In the genomic region with DNA sequence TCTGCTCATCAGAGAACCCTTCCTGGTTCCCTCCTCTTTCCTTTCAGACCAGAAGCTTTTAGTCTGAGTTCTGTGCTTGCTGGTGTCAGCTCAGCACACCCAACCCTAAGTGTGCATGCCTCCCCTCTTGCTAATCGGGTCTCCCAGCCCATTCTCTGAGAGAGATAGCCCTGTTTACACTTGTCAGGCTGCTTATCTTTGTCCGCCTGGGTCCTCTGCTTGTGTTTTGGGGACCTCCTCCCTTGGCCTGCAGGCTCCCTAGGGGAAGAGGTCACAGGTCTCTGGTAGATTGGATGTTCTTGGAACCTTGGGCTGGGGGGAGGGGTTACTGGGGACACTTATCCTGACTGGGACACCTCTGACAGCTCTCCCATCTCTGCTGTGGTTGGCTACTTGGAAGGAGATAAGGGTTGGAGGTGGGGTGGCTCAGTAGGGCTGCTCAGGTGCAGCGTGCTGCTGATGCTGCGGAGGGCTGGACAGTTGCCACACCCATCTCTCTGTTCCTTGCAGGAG, we compare ENCODE assay signal across 13 mouse cellular contexts. TPM values are rescaled to one million over a fixed set of nuclear protein-coding genes. Genes with fewer than 3 reads are reported as not detected.
DNase-seq lines count a peak whose midpoint lies in the region; ATAC-seq lines count a peak whose summit lies in the region.
"Had no signal": no experiment of that assay in that cellular context is flagged by ENCODE, and none has a peak within 500 bp of the region (broad histone marks: within the 10 kb centered on the region; RNA-seq: fewer than 3 reads in every experiment).

No protein-coding gene starts in this region.

- H3K27me3 ChIP-seq in hindbrain, embryonic 11.5 days (ENCODE audit: control insufficient read depth, insufficient read depth, low read length) = peaks cover 8% of the 10 kb centered on the region
- H3K27me3 ChIP-seq in hindbrain, embryonic 16.5 days (replicated peaks; ENCODE audit: control insufficient read depth, insufficient read depth, low read length) = no peaks in the 10 kb centered on the region; the same call in 1 of the 2 replicates
- H3K27me3 ChIP-seq in limb, embryonic 10.5 days (ENCODE audit: low read depth, poor library complexity, severe bottlenecking) = peaks cover 8% of the 10 kb centered on the region
- H3K27me3 ChIP-seq: CH12.LX; lung, embryonic 15.5 days had no signal

- DNase-seq in hindbrain, embryonic 11.5 days (ENCODE audit: low spot score) = no peak
- peak; percentile 76 for DNase-seq in c-Kit-negative CD71-positive TER-119-positive erythroid progenitor cells, embryonic 14.5 days (ENCODE audit: low read depth, low spot score)
- no peak for DNase-seq in limb, embryonic 10.5 days (ENCODE audit: low spot score)
- peak; percentile 64 to 77 for DNase-seq in spleen, postnatal 10 days (ENCODE audit: low spot score in 2 of 2)
- DNase-seq in layer of hippocampus, adult 18-20 months (ENCODE audit: low spot score in 2 of 2) = no peak
- DNase-seq: kidney, adult 9 months had no signal

- no peak overlapping the region for H3K4me2 ChIP-seq in hindbrain, embryonic 11.5 days (replicated peaks; ENCODE audit: low read depth, low read length)
- no peak overlapping the region for H3K4me2 ChIP-seq in hindbrain, embryonic 16.5 days (ENCODE audit: low read length)
- H3K4me2 ChIP-seq: forebrain, embryonic 13.5 days; lung, embryonic 15.5 days had no signal

- H3K4me3 ChIP-seq in hindbrain, embryonic 11.5 days (ENCODE audit: low read depth, low read length) = no peak overlapping the region
- H3K4me3 ChIP-seq in hindbrain, embryonic 16.5 days (ENCODE audit: low read length) = no peak overlapping the region
- H3K4me3 ChIP-seq in limb, embryonic 10.5 days = no peak overlapping the region
- H3K4me3 ChIP-seq: forebrain, embryonic 13.5 days; heart, adult 2 months; lung, embryonic 15.5 days had no signal

- no peaks in the 10 kb centered on the region for H3K9me3 ChIP-seq in hindbrain, embryonic 11.5 days (ENCODE audit: control insufficient read depth, low read length)
- H3K9me3 ChIP-seq in hindbrain, embryonic 16.5 days (ENCODE audit: control insufficient read depth, low read length) = no peaks in the 10 kb centered on the region
- H3K9me3 ChIP-seq in limb, embryonic 10.5 days (replicated peaks) = no peaks in the 10 kb centered on the region
- H3K9me3 ChIP-seq: forebrain, embryonic 13.5 days; lung, embryonic 15.5 days had no signal

- ATAC-seq in hindbrain, embryonic 11.5 days (ENCODE audit: low FRiP score) = no peak
- no peak for ATAC-seq in hindbrain, embryonic 16.5 days
- ATAC-seq in frontal cortex, adult (ENCODE audit: low TSS enrichment) = no peak
- ATAC-seq: forebrain, embryonic 13.5 days had no signal

- 53% methylated on average over 4 of the region's 4 CpGs for WGBS in hindbrain, embryonic 11.5 days
- WGBS in hindbrain, embryonic 16.5 days = 69% methylated on average over 4 of the region's 4 CpGs
- 70% methylated on average over 4 of the region's 4 CpGs for WGBS in limb, embryonic 10.5 days

- no peaks in the 10 kb centered on the region for H3K36me3 ChIP-seq in hindbrain, embryonic 11.5 days (ENCODE audit: control insufficient read depth, insufficient read depth, low read length)
- 0 out of 2 replicates have a peak, but pooled peaks cover 8% of the 10 kb centered on the region for H3K36me3 ChIP-seq in hindbrain, embryonic 16.5 days (ENCODE audit: control insufficient read depth, insufficient read depth, low read length)
- peaks cover 63% of the 10 kb centered on the region for H3K36me3 ChIP-seq in limb, embryonic 10.5 days

- H3K27ac ChIP-seq in hindbrain, embryonic 11.5 days (ENCODE audit: low read depth, low read length) = 0 out of 2 replicates have a peak overlapping the region, but pooled peaks have one; percentile 33
- H3K27ac ChIP-seq in hindbrain, embryonic 16.5 days (ENCODE audit: low read depth, low read length) = no peak overlapping the region
- H3K27ac ChIP-seq in limb, embryonic 10.5 days = 0 out of 2 replicates have a peak overlapping the region, but pooled peaks have one; percentile 47
- H3K27ac ChIP-seq: forebrain, embryonic 13.5 days; heart, adult 2 months; lung, embryonic 15.5 days had no signal

- 0 out of 2 replicates have a peak, but pooled peaks cover 5% of the 10 kb centered on the region for H3K4me1 ChIP-seq in hindbrain, embryonic 11.5 days (replicated peaks; ENCODE audit: control insufficient read depth, insufficient read depth, low read length)
- H3K4me1 ChIP-seq in hindbrain, embryonic 16.5 days (ENCODE audit: control insufficient read depth, insufficient read depth, low read depth, low read length) = peaks cover 31% of the 10 kb centered on the region
- peaks cover 47% of the 10 kb centered on the region for H3K4me1 ChIP-seq in limb, embryonic 10.5 days

- H3K9ac ChIP-seq in hindbrain, embryonic 11.5 days (ENCODE audit: low read depth, low read length) = no peak overlapping the region
- no peak overlapping the region for H3K9ac ChIP-seq in hindbrain, embryonic 16.5 days (ENCODE audit: low read depth, low read length)
- H3K9ac ChIP-seq: forebrain, embryonic 13.5 days; lung, embryonic 15.5 days had no signal

RNA-seq across cellular contexts. Expression of a gene that starts 30.7 kb away (rescaled TPM):
- polyA plus RNA-seq in hindbrain, embryonic 11.5 days (2014; fragmentation: Nextera tagmentation; extraction: Ambion mirVana) = 3.5 TPM in 2 replicates
- 8.5 and 9.4 TPM in 2 replicates for polyA plus RNA-seq in hindbrain, embryonic 16.5 days (2015; fragmentation: Nextera tagmentation; extraction: Ambion mirVana)
- polyA plus RNA-seq in limb, embryonic 10.5 days (2016; fragmentation: Nextera tagmentation; extraction: Ambion mirVana) = 3.5 and 3.9 TPM in 2 replicates
- 10 to 100 TPM; 79.8 to 88.1 TPM for total RNA-seq in layer of hippocampus, adult 18-20 months (2021)

RNA-seq across cellular contexts. Expression of a gene that starts 54.1 kb away (rescaled TPM):
- 0.20 TPM in 1 of 2 replicates, not detected in the other for polyA plus RNA-seq in hindbrain, embryonic 11.5 days (2014; fragmentation: Nextera tagmentation; extraction: Ambion mirVana)
- 0.85 and 0.87 TPM in 2 replicates for polyA plus RNA-seq in hindbrain, embryonic 16.5 days (2015; fragmentation: Nextera tagmentation; extraction: Ambion mirVana)
- polyA plus RNA-seq in limb, embryonic 10.5 days (2016; fragmentation: Nextera tagmentation; extraction: Ambion mirVana) = 0.49 and 0.54 TPM in 2 replicates
- not detected for total RNA-seq in layer of hippocampus, adult 18-20 months (2021)
- total RNA-seq: heart, adult 2 months; left cerebral cortex, adult 8-10 months had no signal
- polyA plus RNA-seq: heart, adult 2 months had no signal

Comparison
In these comparisons a context has a peak if more than half of its experiments do, and no peak if none do; other contexts are left out.
1. DNase-seq: peak in c-Kit-negative CD71-positive TER-119-positive erythroid progenitor cells, embryonic 14.5 days (single experiment) and spleen, postnatal 10 days (2 of 2); none in hindbrain, embryonic 11.5 days (single experiment), limb, embryonic 10.5 days (single experiment) and layer of hippocampus, adult 18-20 months (0 of 2).